Mouse (Mus musculus) liver, embryonic 16.5 days (tissue): ENCODE data around the gene A230050P20Rik. TPM values are rescaled to one million over a fixed set of nuclear protein-coding genes. Genes with fewer than 3 reads are reported as not detected.

Experiments
- ATAC-seq: fragments of 200-750 bp; cut with Nextera tagmentation; 2 replicates; pipeline ENCODE4 v1.8.0; 2017; ENCODE audit warnings: low read depth, mild to moderate bottlenecking, moderate number of reproducible peaks, moderate library complexity
- H3K27ac ChIP-seq: fragments of 300-500 bp; sonication (generic); 2 replicates; pipeline ENCODE4 v1.5.1; 2014; ENCODE audit warnings: mild to moderate bottlenecking, low read length
- H3K27me3 ChIP-seq: fragments of 300-500 bp; sonication (generic); 2 replicates; pipeline ENCODE4 v1.6.1; 2014; ENCODE audit warnings: low read depth, low read length, mixed read lengths; ENCODE audit not compliant: control insufficient read depth, insufficient read depth
- H3K36me3 ChIP-seq: fragments of 300-500 bp; sonication (generic); 2 replicates; pipeline ENCODE4 v1.6.1; 2014; ENCODE audit warnings: mild to moderate bottlenecking; ENCODE audit not compliant: control insufficient read depth, insufficient read depth
- H3K4me1 ChIP-seq: fragments of 300-500 bp; sonication (generic); 2 replicates; pipeline ENCODE4 v1.6.1; 2014; ENCODE audit warnings: low read depth, low read length, mixed read lengths; ENCODE audit not compliant: control insufficient read depth
- H3K4me2 ChIP-seq: fragments of 300-500 bp; sonication (generic); 2 replicates; pipeline ENCODE4 v1.6.1; 2014; ENCODE audit warnings: low read depth, low read length, mixed read lengths
- H3K4me3 ChIP-seq: fragments of 300-500 bp; sonication (generic); 2 replicates; pipeline ENCODE4 v1.5.1; 2014; ENCODE audit warnings: low read depth, mild to moderate bottlenecking, low read length
- H3K9ac ChIP-seq: fragments of 300-500 bp; sonication (generic); 2 replicates; pipeline ENCODE4 v1.6.1; 2014; ENCODE audit warnings: low read depth, low read length
- H3K9me3 ChIP-seq: fragments of 300-500 bp; sonication (generic); replicated peaks from 2 replicates; pipeline ENCODE4 v1.6.1; 2016; ENCODE audit warnings: low read length; ENCODE audit not compliant: control insufficient read depth
- WGBS: fragments of 180-500 bp; shearing (Covaris S2); extraction: QIAGEN DNeasy Blood & Tissue Kit; methylation state at CpG from one replicate; pipeline ENCODE4 v1.1.7; 2014; ENCODE audit not compliant: insufficient replicate concordance; 5-methylcytosine and 5-hydroxymethylcytosine counted together
- microRNA-seq: library from miRNA; unstranded; fragments of <30 nt; microRNA quantifications from one replicate; pipeline ENCODE4, GENCODE M21; 2016
- polyA plus RNA-seq: library from polyadenylated mRNA; unstranded; fragments of >200 nt; fragmentation: Nextera tagmentation; extraction: Ambion mirVana; gene quantifications from 2 replicates; pipeline ENCODE4 v1.2.1, GENCODE M21; 2015

A230050P20Rik gene
- polyA plus RNA-seq, 1 experiment from 2014 or later, result 6.7 TPM

DNA sequence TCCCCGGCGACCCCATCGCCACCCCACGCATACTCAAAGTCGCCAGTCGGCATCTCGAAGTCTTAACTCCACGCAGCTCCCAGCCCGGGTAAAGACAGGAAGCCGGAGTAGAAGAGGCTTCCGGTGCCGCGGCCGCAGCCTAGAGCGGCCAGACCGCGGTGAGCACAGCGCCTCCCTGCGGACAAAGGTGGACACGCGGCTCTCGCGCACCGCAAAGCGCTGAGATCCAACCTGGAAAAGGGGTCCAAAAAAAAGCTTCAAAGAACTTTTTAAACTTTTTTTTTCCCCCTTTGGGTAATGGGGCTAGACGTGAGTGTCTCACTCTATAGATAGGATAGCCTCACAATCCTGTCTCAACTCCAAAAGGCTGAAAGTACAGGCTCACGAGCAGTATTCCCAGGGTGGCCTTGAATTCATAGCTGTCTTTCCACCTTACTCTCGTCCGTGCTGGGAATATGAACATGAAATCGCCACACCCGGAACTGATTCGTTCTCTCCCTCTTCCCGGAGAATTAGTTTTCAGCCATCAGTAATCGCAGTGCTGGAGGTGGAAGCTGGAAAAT lies 30.1 kb downstream of the A230050P20Rik start, which contains the start of gene Eif3g:
Gene Eif3g (minus strand): TSS at position 113 of the 563 bp plus-strand sequence.
- H3K4me2 ChIP-seq, result peak within 1 kb of the TSS; percentile 95
- no peaks in the 10 kb centered on the region for H3K27me3 ChIP-seq
- H3K9me3 ChIP-seq, result no peaks in the 10 kb centered on the region
- peak within 1 kb of the TSS; percentile 95 for H3K4me3 ChIP-seq
- H3K4me1 ChIP-seq, result peaks cover 27% of the 10 kb centered on the region
- peaks cover 29% of the 10 kb centered on the region for H3K36me3 ChIP-seq
- peak within 1 kb of the TSS; percentile 93 for H3K9ac ChIP-seq
- H3K27ac ChIP-seq, result peak within 1 kb of the TSS; percentile 81
- 5% methylated on average over 34 of the region's 34 CpGs for WGBS
- ATAC-seq, result peak; percentile 81

DNA sequence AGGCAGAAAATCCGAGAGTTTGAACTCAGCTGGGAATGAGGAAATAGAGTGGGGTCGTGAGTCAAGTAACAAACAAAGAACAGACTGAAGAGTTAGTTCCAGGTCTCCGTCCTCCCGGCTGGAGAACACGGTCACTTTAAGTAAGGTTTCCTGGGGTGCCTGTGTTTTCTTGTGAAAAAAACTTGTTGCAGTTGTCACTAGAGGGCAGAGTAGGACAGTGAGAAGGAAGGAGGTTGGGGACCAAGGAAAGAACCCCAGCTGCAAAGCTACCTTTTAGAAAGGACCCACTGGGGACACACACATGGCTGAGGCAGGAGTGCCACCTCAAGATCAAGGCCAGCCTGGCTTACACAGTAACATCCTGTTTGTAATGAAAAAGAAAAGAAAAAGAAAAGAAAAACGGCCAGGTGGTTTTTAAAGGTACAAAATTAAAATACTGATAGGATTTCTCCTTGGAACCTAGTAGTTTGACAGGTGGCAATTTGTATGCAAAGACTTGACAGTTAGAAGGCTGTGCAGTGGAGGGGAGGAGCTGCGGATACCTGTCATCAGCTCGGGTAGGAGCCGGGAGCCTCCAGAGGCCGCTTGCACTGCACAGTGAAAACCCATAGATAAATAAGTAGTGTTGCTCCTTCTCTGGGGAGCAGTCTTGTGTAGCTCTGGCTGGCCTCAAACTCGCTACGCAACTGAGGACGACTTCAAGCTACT lies 33.2 kb downstream of the A230050P20Rik start:
- peak overlapping the region; percentile 49; the same call in 1 of the 2 replicates for H3K9ac ChIP-seq
- WGBS, result 9% methylated on average over 13 of the region's 13 CpGs
- peaks cover 27% of the 10 kb centered on the region for H3K4me1 ChIP-seq
- H3K27me3 ChIP-seq, result no peaks in the 10 kb centered on the region
- H3K36me3 ChIP-seq, result peaks cover 13% of the 10 kb centered on the region
- H3K9me3 ChIP-seq, result no peaks in the 10 kb centered on the region
- H3K27ac ChIP-seq, result peak overlapping the region; percentile 19; the same call in 1 of the 2 replicates
- H3K4me2 ChIP-seq, result peak overlapping the region; percentile 38
- ATAC-seq, result peak; percentile 35
- H3K4me3 ChIP-seq, result no peak overlapping the region

DNA sequence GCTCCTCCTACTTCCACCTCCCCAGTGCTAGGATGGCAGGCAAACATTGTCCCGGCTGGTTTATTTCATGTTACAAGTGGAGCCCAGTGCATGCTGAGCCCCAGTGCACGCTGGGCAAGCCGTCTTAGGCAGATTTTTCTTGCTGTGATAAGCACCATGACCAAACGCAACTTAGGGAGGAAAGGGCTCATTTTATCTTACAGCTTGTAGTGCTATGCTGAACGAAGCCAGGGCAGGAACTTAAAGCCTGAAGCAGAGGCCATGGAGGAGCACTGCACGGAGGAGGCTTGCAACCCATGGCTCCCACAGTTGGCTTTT lies 33.7 kb downstream of the A230050P20Rik start:
- H3K36me3 ChIP-seq, result peaks cover 18% of the 10 kb centered on the region
- no peaks in the 10 kb centered on the region for H3K27me3 ChIP-seq
- ATAC-seq, result peak; percentile 46
- H3K4me1 ChIP-seq, result peaks cover 22% of the 10 kb centered on the region
- H3K4me3 ChIP-seq, result no peak overlapping the region
- peak overlapping the region; percentile 19; the same call in 1 of the 2 replicates for H3K27ac ChIP-seq
- H3K4me2 ChIP-seq, result peak overlapping the region; percentile 38
- no peaks in the 10 kb centered on the region for H3K9me3 ChIP-seq
- 11% methylated on average over 6 of the region's 6 CpGs for WGBS
- peak overlapping the region; percentile 49; the same call in 1 of the 2 replicates for H3K9ac ChIP-seq

DNA sequence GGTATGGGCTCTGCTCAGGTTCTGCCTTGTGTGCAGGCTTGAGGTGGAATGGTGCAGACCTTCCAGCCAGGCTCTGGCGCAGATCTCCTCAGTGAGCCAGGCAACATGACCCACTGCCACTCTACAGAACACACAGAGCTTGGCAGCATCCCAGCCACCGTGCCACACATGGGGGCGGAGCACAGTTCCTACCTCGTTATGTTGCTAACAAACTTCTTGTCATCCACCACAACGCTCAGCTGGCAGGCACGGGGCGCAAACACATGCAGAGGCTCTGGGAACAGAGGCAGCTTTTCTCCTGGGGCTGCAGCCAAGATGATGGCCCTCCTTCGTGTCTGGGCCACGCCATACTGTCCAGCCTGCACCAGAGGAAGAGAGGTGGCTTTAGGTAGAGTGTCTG lies 41.5 kb downstream of the A230050P20Rik start:
- H3K4me1 ChIP-seq, result no peaks in the 10 kb centered on the region
- no peak overlapping the region for H3K27ac ChIP-seq
- H3K9ac ChIP-seq, result no peak overlapping the region
- no peaks in the 10 kb centered on the region for H3K27me3 ChIP-seq
- no peak overlapping the region for H3K4me3 ChIP-seq
- H3K9me3 ChIP-seq, result no peaks in the 10 kb centered on the region
- H3K4me2 ChIP-seq, result no peak overlapping the region
- no peak for ATAC-seq
- H3K36me3 ChIP-seq, result peaks cover 94% of the 10 kb centered on the region
- WGBS, result 83% methylated on average over 9 of the region's 9 CpGs

DNA sequence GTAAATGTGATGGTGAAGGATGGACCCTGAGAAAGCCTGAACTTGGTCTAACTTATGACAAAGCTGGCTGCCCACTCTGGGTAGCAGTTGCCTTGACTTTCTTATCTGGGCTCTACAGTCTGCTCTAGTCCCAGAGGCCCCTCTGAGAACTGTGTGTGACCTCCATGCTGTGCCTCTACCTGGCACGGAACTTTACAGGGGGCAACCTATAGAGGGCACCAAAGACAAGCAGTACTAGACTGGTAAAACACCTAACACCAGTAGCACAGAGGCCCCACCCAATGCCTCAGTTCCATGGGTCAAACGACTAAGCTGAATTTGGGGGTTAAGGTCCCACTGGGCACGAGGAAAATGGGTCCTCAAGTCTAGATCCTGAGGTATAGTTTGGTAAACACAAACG lies 47.7 kb downstream of the A230050P20Rik start:
- Histone ChIP-seq H3K27me3 (no peaks in the 10 kb centered on the region), H3K36me3 (peaks cover 97% of the 10 kb centered on the region), H3K9me3 (no peaks in the 10 kb centered on the region), H3K4me2 (no peak overlapping the region), H3K27ac (no peak overlapping the region), H3K4me1 (no peaks in the 10 kb centered on the region), H3K4me3 (no peak overlapping the region), H3K9ac (no peak overlapping the region)
- peak; percentile 71 for ATAC-seq
- WGBS, result 66% methylated on average over 4 of the region's 4 CpGs

DNA sequence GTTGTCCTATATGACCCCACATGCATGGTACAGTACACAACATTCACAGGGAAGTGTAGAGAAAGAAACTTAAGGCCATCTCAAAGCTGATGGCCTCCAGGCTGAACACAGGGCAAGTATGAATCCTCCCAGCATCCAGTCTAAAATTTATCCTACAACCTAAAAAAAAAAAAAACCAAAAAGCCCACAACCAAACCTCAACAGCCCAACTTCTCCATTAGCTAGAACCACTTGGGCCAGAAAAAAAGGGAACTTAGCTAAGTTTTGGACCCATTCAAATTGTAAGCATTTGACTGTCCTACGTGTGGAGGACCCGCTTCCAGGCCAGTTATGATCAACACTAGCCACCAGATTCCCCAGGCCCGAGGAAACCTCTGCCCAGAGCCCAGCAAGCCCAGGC lies 54.8 kb downstream of the A230050P20Rik start:
- Histone ChIP-seq H3K36me3 (peaks cover 91% of the 10 kb centered on the region), H3K9me3 (no peaks in the 10 kb centered on the region), H3K27me3 (no peaks in the 10 kb centered on the region), H3K4me2 (no peak overlapping the region), H3K4me3 (no peak overlapping the region), H3K9ac (no peak overlapping the region), H3K4me1 (no peaks in the 10 kb centered on the region), H3K27ac (no peak overlapping the region)
- WGBS, result 84% methylated on average over 3 of the region's 3 CpGs
- no peak for ATAC-seq

Small RNAs within 50 kb of the gene (microRNA-seq; reads per million reads assigned to microRNA genes)
- gene Mir7081, result not detected

Other genes with a start within 250 kb of the A230050P20Rik start
- 207 and 235 TPM in 2 replicates for gene Ubl5, start 225.8 kb upstream of the A230050P20Rik start, polyA plus RNA-seq
- gene Fbxl12, start 223.9 kb upstream of the A230050P20Rik start, polyA plus RNA-seq, result 4.8 and 5.9 TPM in 2 replicates
- gene Pin1, start 216.5 kb upstream of the A230050P20Rik start, polyA plus RNA-seq, result 19.4 and 19.7 TPM in 2 replicates
- 0.20 and 0.25 TPM in 2 replicates for gene Olfm2, start 122.3 kb upstream of the A230050P20Rik start, polyA plus RNA-seq
- 0.19 and 0.33 TPM in 2 replicates for gene Col5a3, start 53.6 kb upstream of the A230050P20Rik start, polyA plus RNA-seq
- not detected in 2 replicates for gene Rdh8, start 50.1 kb upstream of the A230050P20Rik start, polyA plus RNA-seq
- 8.8 and 10.0 TPM in 2 replicates for gene Angptl6, start 11.1 kb downstream of the A230050P20Rik start, polyA plus RNA-seq
- gene Ppan, start 19.5 kb downstream of the A230050P20Rik start, polyA plus RNA-seq, result 42.9 and 46.2 TPM in 2 replicates
- gene Eif3g, start 30.0 kb downstream of the A230050P20Rik start, polyA plus RNA-seq, result 149 and 161 TPM in 2 replicates
- 53.4 and 55.7 TPM in 2 replicates for gene Dnmt1, start 91.2 kb downstream of the A230050P20Rik start, polyA plus RNA-seq
- gene S1pr2, start 108.1 kb downstream of the A230050P20Rik start, polyA plus RNA-seq, result 3.1 and 3.5 TPM in 2 replicates
- 58.0 and 59.8 TPM in 2 replicates for gene Mrpl4, start 134.1 kb downstream of the A230050P20Rik start, polyA plus RNA-seq
- 10.6 and 11.9 TPM in 2 replicates for gene Icam1, start 147.3 kb downstream of the A230050P20Rik start, polyA plus RNA-seq
- gene Icam4, start 160.7 kb downstream of the A230050P20Rik start, polyA plus RNA-seq, result 172 and 184 TPM in 2 replicates
- 0.26 and 0.30 TPM in 2 replicates for gene Icam5, start 163.4 kb downstream of the A230050P20Rik start, polyA plus RNA-seq
- 0.43 TPM in 1 of 2 replicates, not detected in the other for gene Zglp1, start 198.5 kb downstream of the A230050P20Rik start, polyA plus RNA-seq
- 0.18 and 0.20 TPM in 2 replicates for gene Gm49373, start 204.5 kb downstream of the A230050P20Rik start, polyA plus RNA-seq
- 26.5 and 26.6 TPM in 2 replicates for gene Fdx1l, start 205.0 kb downstream of the A230050P20Rik start, polyA plus RNA-seq
- gene Gm38431, start 223.4 kb downstream of the A230050P20Rik start, polyA plus RNA-seq, result 0.85 and 1.6 TPM in 2 replicates
- gene Raver1, start 223.4 kb downstream of the A230050P20Rik start, polyA plus RNA-seq, result 17.6 and 19.8 TPM in 2 replicates